Comparison of ENCODE assay signal across 12 mouse cellular contexts in genomic region chr7:29393292-29393691, GRCm38 (mm10).
DNase-seq lines count a peak whose midpoint lies in the region; TF ChIP-seq lines count a peak whose summit lies in the region.
"Had no signal": no experiment of that assay in that cellular context is flagged by ENCODE, and none has a peak within 500 bp of the region (broad histone marks: within the 10 kb centered on the region; RNA-seq: fewer than 3 reads in every experiment).

No protein-coding gene starts in this region.

- WGBS in limb, embryonic 10.5 days, result 93% methylated on average over 10 of the region's 10 CpGs

- no peaks in the 10 kb centered on the region for H3K27me3 ChIP-seq in limb, embryonic 10.5 days (ENCODE audit: low read depth, poor library complexity, severe bottlenecking)
- H3K27me3 ChIP-seq: megakaryocyte, embryonic 14.5 days; neural tube, embryonic 13.5 days had no signal

- no peak for DNase-seq in layer of hippocampus, adult 2 months (ENCODE audit: low spot score in 2 of 2)
- no peak for DNase-seq in layer of hippocampus, postnatal 25 days (ENCODE audit: extremely low spot score in 1 of 2, low spot score in 1 of 2)
- DNase-seq in brain, adult 2 months (ENCODE audit: low read depth, low spot score), result peak; percentile 98
- peak; percentile 98 for DNase-seq in cerebellum, adult 9-11 months
- no peak for DNase-seq in limb, embryonic 10.5 days (ENCODE audit: low spot score)
- DNase-seq in adrenal gland, postnatal 25 days, result no peak
- DNase-seq in left cerebral cortex, adult 9 months (ENCODE audit: low spot score in 2 of 2), result no peak
- DNase-seq: adrenal gland, postnatal 10 days; kidney, adult 9 months; thymus, adult 2 months had no signal

- TF ChIP-seq CTCF in layer of hippocampus, adult 2 months (conservative IDR thresholded peaks at IDR 0.05), result no peak

- H3K4me1 ChIP-seq in limb, embryonic 10.5 days, result 0 out of 2 replicates have a peak, but pooled peaks cover 4% of the 10 kb centered on the region

- no peaks in the 10 kb centered on the region for H3K9me3 ChIP-seq in limb, embryonic 10.5 days (replicated peaks)
- H3K9me3 ChIP-seq: megakaryocyte, embryonic 14.5 days; neural tube, embryonic 13.5 days had no signal

- no peak overlapping the region for H3K4me3 ChIP-seq in layer of hippocampus, adult 2 months
- no peak overlapping the region for H3K4me3 ChIP-seq in limb, embryonic 10.5 days
- H3K4me3 ChIP-seq: megakaryocyte, embryonic 14.5 days; neural tube, embryonic 13.5 days had no signal

- H3K27ac ChIP-seq in layer of hippocampus, adult 2 months, result peak overlapping the region; percentile 77
- H3K27ac ChIP-seq in limb, embryonic 10.5 days, result peak overlapping the region; percentile 17; the same call in 1 of the 2 replicates
- H3K27ac ChIP-seq: neural tube, embryonic 13.5 days had no signal

- H3K36me3 ChIP-seq in limb, embryonic 10.5 days, result peaks cover 40% of the 10 kb centered on the region

Comparison
In these comparisons a context has a peak if more than half of its experiments do, and no peak if none do; other contexts are left out.
1. DNase-seq: peak in brain, adult 2 months (single experiment) and cerebellum, adult 9-11 months (single experiment); none in layer of hippocampus, adult 2 months (0 of 2), layer of hippocampus, postnatal 25 days (0 of 2), limb, embryonic 10.5 days (single experiment), adrenal gland, postnatal 25 days (single experiment) and left cerebral cortex, adult 9 months (0 of 2).